Mouse (Mus musculus) kidney, embryonic 14.5 days (tissue): ENCODE data around the gene Anks4b. TPM values are rescaled to one million over a fixed set of nuclear protein-coding genes. Genes with fewer than 3 reads are reported as not detected.

Experiments
- ATAC-seq: fragments of 200-750 bp; cut with Nextera tagmentation; 2 replicates; pipeline ENCODE4 v1.8.0; 2017; ENCODE audit warnings: moderate number of reproducible peaks, mild to moderate bottlenecking, moderate TSS enrichment, moderate library complexity; ENCODE audit not compliant: low FRiP score, low TSS enrichment
- H3K27ac ChIP-seq: fragments of 300-500 bp; sonication (generic); 2 replicates; pipeline ENCODE4 v1.5.1; 2014; ENCODE audit warnings: low read depth, mild to moderate bottlenecking, low read length, moderate library complexity, mixed read lengths
- H3K27me3 ChIP-seq: fragments of 300-500 bp; sonication (generic); 2 replicates; pipeline ENCODE4 v1.6.1; 2014; ENCODE audit warnings: mild to moderate bottlenecking, low read length; ENCODE audit not compliant: control insufficient read depth, insufficient read depth
- H3K36me3 ChIP-seq: fragments of 300-500 bp; sonication (generic); 2 replicates; pipeline ENCODE4 v1.6.1; 2014; ENCODE audit warnings: low read length, mixed read lengths; ENCODE audit not compliant: control insufficient read depth, insufficient read depth
- H3K4me1 ChIP-seq: fragments of 300-500 bp; sonication (generic); 2 replicates; pipeline ENCODE4 v1.6.1; 2014; ENCODE audit warnings: low read length, mixed read lengths; ENCODE audit not compliant: control insufficient read depth, insufficient read depth
- H3K4me2 ChIP-seq: fragments of 300-500 bp; sonication (generic); replicated peaks from 2 replicates; pipeline ENCODE4 v1.6.1; 2014; ENCODE audit warnings: low read depth, mild to moderate bottlenecking, low read length
- H3K4me3 ChIP-seq: fragments of 300-500 bp; sonication (generic); 2 replicates; pipeline ENCODE4 v1.5.1; 2014; ENCODE audit warnings: mild to moderate bottlenecking, low read length
- H3K9ac ChIP-seq: fragments of 300-500 bp; sonication (generic); 2 replicates; pipeline ENCODE4 v1.6.1; 2014; ENCODE audit warnings: low read depth, mild to moderate bottlenecking, low read length, moderate library complexity
- H3K9me3 ChIP-seq: fragments of 300-500 bp; sonication (generic); 2 replicates; pipeline ENCODE4 v1.6.1; 2016; ENCODE audit warnings: low read length; ENCODE audit not compliant: control insufficient read depth
- whole genome bisulfite sequencing: fragments of 180-500 bp; shearing (Covaris S2); extraction: QIAGEN DNeasy Blood & Tissue Kit; methylation state at CpG from one replicate; pipeline ENCODE4 v1.1.7; 2014; 5-methylcytosine and 5-hydroxymethylcytosine counted together
- polyA plus RNA-seq: library from polyadenylated mRNA; unstranded; fragments of >200 nt; fragmentation: Nextera tagmentation; extraction: Ambion mirVana; gene quantifications from 2 replicates; pipeline ENCODE4 v1.2.1, GENCODE M21; 2014

Gene Anks4b
- polyA plus RNA-seq, 1 experiment from 2014 or later, result 1.5 TPM

DNA sequence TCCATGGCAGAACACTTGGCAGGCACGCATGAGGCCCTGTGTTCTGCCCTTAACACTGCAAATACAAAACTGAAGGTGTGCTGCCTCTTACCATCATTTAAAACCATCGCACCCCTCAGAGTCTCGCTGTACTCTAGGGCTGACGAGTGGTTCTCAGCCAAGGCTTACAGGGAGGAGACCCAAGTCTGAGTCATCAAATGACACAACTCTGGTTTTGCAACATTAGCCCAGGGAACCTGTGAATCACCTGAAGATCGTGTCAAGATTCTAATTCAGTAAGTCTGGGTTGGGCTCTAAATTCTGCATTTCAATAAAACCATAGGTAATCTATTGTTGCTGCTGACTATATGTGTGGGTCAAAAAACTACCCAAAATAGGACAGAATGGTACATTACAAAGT lies 6.9 kb downstream of the Anks4b start:
- no peaks in the 10 kb centered on the region for H3K9me3 ChIP-seq
- no peak for ATAC-seq
- 88% methylated on average over 5 of the region's 5 CpGs for WGBS
- no peak overlapping the region for H3K9ac ChIP-seq
- no peaks in the 10 kb centered on the region for H3K4me1 ChIP-seq
- H3K4me3 ChIP-seq, result no peak overlapping the region
- no peaks in the 10 kb centered on the region for H3K36me3 ChIP-seq
- H3K27me3 ChIP-seq, result no peaks in the 10 kb centered on the region
- no peak overlapping the region for H3K4me2 ChIP-seq
- no peak overlapping the region for H3K27ac ChIP-seq

DNA sequence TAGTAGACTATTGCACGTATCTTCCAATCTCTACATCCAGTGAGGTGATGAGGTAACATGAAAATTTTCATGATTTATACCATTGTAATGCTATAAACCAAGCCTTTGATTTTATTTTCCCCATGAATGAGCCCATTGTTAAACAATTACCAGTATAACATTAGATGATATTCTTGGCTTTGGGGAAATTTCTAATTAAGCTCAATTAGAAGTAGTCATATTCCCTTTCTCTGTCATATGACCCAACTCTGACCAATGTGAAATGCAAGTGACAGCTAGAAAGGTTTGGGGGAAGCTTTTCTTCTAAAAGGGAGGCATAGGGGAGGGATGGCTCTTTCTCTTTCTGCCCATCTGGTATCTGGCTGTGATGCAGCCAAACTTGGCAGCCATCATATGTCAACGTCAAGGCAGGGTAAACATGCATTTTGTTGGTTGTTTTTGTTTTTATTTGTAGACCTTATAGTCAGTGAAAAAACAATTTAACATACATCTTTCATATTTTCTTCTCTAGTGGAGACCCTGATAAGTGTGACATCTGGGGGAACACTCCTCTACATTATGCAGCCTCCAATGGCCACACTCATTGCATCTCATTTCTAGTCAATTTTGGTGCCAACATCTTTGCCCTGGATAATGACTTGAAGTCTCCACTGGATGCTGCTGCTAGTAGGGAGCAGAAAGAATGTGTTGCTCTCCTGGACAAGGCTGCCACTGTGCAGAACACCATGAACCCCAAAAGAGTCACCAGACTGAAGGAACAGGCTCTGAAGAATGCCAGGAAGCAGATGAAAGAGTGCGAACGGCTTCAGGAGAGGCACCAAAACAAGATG lies 8.0 kb downstream of the Anks4b start:
- 91% methylated on average over 4 of the region's 4 CpGs for WGBS
- Histone ChIP-seq H3K36me3 (no peaks in the 10 kb centered on the region), H3K27ac (no peak overlapping the region), H3K4me1 (no peaks in the 10 kb centered on the region), H3K9ac (no peak overlapping the region), H3K27me3 (no peaks in the 10 kb centered on the region), H3K9me3 (no peaks in the 10 kb centered on the region), H3K4me3 (no peak overlapping the region), H3K4me2 (no peak overlapping the region)
- ATAC-seq, result no peak

DNA sequence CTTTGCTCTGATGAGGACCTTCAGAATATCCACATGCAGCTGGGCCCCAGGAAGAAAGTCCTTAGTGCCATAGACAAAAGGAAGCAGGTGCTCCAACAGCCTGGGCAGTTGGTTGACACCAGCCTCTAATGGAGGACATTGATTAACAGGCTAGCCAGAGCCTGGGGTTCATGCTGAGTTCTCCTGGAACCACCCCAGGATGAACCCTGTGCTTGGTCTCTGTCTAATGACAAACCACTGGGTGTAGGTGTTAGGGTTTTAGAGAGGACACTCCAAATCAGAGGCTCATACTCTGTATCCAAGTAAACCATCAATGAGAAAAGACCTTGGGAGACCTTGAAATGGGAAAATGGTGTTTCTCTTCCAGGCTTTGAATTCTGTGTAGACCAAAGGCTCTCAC lies 9.2 kb downstream of the Anks4b start:
- ATAC-seq, result no peak
- no peaks in the 10 kb centered on the region for H3K9me3 ChIP-seq
- H3K4me1 ChIP-seq, result no peaks in the 10 kb centered on the region
- no peaks in the 10 kb centered on the region for H3K36me3 ChIP-seq
- H3K4me3 ChIP-seq, result no peak overlapping the region
- H3K9ac ChIP-seq, result no peak overlapping the region
- no peak overlapping the region for H3K4me2 ChIP-seq
- no peaks in the 10 kb centered on the region for H3K27me3 ChIP-seq
- H3K27ac ChIP-seq, result no peak overlapping the region

DNA sequence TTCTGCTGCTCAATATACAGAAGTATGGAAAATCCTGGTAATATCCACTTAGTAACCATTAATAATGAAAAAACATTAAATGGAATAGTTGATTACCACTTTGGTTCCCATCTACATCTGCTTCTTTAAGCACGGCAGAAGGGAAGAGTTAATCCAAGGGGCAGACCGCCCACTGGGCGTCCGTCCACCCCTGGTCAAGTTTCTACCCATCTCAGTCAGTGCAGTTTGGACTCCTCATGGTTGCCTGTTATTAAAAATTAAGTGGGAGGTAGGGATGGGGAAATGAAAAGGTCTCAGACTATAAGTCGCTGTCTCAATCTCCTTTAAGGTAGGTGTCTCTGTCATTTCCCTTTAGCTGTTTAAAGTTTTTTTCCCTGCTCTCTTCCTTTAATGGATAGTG lies 15.3 kb downstream of the Anks4b start:
- no peak for ATAC-seq
- Histone ChIP-seq H3K4me3 (no peak overlapping the region), H3K4me1 (no peaks in the 10 kb centered on the region), H3K27ac (no peak overlapping the region), H3K9me3 (no peaks in the 10 kb centered on the region), H3K36me3 (no peaks in the 10 kb centered on the region), H3K4me2 (no peak overlapping the region), H3K9ac (no peak overlapping the region), H3K27me3 (no peaks in the 10 kb centered on the region)
- WGBS, result 89% methylated on average over 5 of the region's 5 CpGs

DNA sequence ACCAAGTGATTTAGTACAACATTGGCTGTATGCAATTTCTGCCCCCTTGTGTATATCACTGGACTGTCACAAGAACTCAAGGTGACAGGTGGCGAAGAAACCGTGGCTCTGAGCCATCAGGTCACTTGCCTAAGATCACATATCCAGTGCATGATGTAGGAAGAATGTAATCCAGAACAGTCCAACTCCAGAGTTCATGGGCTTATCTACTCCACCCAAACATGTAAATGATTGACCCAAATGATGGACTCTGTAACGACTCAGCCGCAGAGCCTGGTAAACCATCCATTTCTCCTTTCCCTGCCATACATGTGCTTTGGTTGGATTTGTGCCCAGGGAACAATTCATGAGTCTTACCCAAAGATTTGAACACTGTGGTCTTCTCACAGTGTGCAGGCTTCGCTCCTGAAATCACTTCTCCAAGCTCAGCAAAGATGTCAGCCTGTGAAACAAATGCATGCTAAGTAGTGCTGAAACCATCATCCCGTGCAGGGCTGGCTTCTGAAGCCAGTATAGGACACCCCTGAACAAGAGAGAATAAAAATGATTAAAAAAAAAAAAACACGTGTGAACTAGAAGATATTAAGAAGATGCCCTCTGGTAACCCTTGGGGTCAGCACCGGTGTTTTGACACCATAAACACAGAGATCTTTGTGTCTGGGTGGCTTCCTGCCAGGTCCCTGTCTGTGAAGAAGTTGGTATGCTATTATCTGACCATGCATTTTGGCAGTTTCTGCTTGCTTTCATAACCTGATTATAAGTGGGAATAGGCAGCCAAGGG lies 15.9 kb downstream of the Anks4b start:
- Histone ChIP-seq H3K36me3 (no peaks in the 10 kb centered on the region), H3K4me3 (no peak overlapping the region), H3K4me1 (no peaks in the 10 kb centered on the region), H3K27ac (no peak overlapping the region), H3K9me3 (no peaks in the 10 kb centered on the region), H3K9ac (no peak overlapping the region), H3K4me2 (no peak overlapping the region), H3K27me3 (no peaks in the 10 kb centered on the region)
- WGBS, result 57% methylated on average over 8 of the region's 8 CpGs
- ATAC-seq, result 0 out of 2 replicates have a peak, but pooled peaks have one; percentile 43

DNA sequence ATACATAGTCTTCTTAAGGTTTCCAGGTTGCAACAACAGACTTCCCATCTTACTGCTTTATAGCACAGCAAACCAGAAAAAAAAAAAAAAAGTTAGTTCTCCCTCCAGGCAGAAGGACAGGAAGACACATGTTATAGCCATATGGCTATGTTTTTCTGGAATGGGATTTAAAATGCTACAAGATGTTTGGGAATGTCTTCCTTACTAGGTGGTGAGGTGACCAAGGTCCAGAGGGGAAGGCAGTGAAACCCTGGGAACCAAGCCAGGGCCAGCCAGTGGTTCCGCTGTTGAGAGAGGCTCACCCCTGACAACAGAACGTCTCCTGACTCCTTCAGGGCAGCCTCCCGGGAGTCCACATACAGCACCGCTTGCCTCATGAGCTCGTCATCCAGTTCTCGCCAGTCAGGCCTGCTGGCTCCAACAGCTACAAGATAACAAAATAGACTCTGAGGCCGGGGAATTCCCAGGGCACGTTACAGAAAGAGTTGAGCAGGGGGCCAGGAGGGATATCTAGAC lies 16.6 kb downstream of the Anks4b start:
- Histone ChIP-seq H3K4me1 (no peaks in the 10 kb centered on the region), H3K4me3 (no peak overlapping the region), H3K36me3 (no peaks in the 10 kb centered on the region), H3K9me3 (no peaks in the 10 kb centered on the region), H3K27me3 (no peaks in the 10 kb centered on the region), H3K27ac (no peak overlapping the region), H3K9ac (no peak overlapping the region), H3K4me2 (no peak overlapping the region)
- WGBS, result 55% methylated on average over 8 of the region's 8 CpGs
- ATAC-seq, result no peak

DNA sequence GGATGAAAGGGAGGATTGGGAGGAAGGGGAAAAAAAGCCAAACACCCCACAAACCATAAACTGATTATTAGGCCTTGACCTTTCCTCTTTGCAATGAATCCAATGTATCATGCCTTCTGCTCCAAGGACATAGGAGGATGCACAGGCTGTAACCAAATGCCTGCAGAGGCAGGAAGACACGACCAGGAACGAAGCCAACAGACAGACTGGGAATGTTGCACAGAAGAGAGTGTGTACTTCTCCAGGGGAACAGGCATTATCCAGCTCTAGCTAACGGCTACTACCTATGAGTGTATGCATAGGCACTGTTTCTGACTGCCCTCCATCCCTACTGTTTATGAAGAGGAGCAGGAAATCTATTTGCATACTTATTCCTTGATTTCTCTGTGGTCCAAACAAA lies 18.5 kb downstream of the Anks4b start:
- Histone ChIP-seq H3K4me2 (no peak overlapping the region), H3K27ac (no peak overlapping the region), H3K4me1 (no peaks in the 10 kb centered on the region), H3K27me3 (no peaks in the 10 kb centered on the region), H3K9me3 (no peaks in the 10 kb centered on the region), H3K4me3 (no peak overlapping the region), H3K36me3 (no peaks in the 10 kb centered on the region), H3K9ac (no peak overlapping the region)
- 52% methylated on average over 3 of the region's 3 CpGs for WGBS
- ATAC-seq, result no peak

DNA sequence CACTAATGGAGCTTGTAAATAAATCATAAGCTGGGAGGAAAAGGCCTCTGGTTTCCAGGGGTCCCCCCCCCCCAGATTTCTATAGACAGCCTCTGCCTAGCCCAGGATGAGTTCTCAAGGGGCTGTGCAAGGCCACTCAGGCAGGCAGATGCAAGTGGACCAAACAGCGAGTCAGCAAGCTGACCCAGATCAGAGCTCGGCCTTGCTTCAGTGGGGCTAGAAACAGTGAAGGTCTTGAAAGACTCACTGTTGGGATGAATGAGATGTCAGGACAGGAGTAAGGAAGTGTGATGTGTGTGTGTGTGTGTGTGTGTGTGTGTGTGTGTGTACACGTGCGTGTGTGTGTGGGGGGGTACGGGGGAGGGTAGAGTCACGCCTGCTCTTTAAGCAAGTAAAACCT lies 19.2 kb downstream of the Anks4b start:
- no peaks in the 10 kb centered on the region for H3K27me3 ChIP-seq
- no peaks in the 10 kb centered on the region for H3K36me3 ChIP-seq
- no peak overlapping the region for H3K9ac ChIP-seq
- no peak overlapping the region for H3K4me3 ChIP-seq
- H3K27ac ChIP-seq, result no peak overlapping the region
- no peaks in the 10 kb centered on the region for H3K4me1 ChIP-seq
- no peak for ATAC-seq
- H3K4me2 ChIP-seq, result no peak overlapping the region
- 81% methylated on average over 6 of the region's 6 CpGs for WGBS
- no peaks in the 10 kb centered on the region for H3K9me3 ChIP-seq

DNA sequence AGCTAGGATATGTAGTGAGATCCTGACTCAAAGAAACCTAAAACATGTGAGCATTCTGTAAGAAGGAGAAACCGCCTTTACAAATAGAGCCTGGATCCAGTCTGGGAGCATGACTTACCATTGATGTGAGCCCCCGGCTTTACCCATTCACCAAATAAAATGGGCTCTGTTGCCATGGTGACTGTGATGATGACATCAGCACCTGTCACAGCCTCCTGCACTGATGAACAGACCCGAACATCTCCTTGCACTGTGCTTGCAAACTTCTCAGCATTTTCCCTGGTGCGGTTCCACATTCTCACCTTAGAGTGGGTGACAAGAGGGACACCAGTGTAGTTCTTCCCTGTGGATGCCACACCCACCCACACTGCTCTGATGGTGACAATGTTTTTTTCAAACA lies 21.5 kb downstream of the Anks4b start:
- Histone ChIP-seq H3K36me3 (no peaks in the 10 kb centered on the region), H3K4me2 (no peak overlapping the region), H3K9ac (no peak overlapping the region), H3K9me3 (no peaks in the 10 kb centered on the region), H3K27me3 (no peaks in the 10 kb centered on the region), H3K4me1 (no peaks in the 10 kb centered on the region), H3K4me3 (no peak overlapping the region), H3K27ac (no peak overlapping the region)
- WGBS, result 84% methylated on average over 4 of the region's 4 CpGs
- no peak for ATAC-seq
